Mouse (Mus musculus) CD4-positive helper T cell, adult 2 months (primary cell): ENCODE results near the gene Dlgap3.

Experiments used
- DNase-seq: peaks from one replicate; pipeline ENCODE4 v3.0.0-alpha.2; 2012; ENCODE audit warnings: low read depth, missing footprints, low spot score

Dlgap3 gene

DNA sequence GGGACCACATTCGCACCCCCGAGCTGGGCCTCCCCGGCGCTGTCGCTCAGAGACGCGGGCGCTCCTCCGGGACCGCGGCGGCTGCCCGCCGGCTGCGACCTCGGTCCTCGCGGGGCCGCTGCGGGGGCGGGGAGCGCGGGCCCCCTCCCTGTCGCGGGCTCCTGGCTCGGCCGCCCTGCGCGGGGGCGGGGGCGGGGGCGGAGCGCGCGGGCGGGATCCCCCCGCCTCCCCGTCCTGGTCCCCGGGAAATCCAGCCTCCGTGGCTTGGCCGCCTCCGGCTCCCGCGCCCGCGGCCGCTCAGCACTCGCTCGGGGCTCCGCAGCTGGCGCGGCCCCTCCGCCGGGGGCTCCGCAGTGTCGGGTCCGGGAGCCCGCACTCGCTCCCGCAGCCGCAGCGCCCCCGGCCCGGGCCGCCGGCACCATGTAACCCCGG is at the start of gene Dlgap3:
TSS of gene Dlgap3 (plus strand) at position 291 of the 432 bp plus-strand sequence.
- peak; percentile 26 for DNase-seq

GRCm38 (mm10) chr4:127123391-127123790 is 45.6 kb upstream of the Dlgap3 start, which contains the start of gene Tmem35b:
Tmem35b (plus strand) TSS chr4:127123691.
- DNase-seq: no peak

- DNase-seq: no peak
Observed at GRCm38 (mm10) chr4:127124331-127124730, 44.7 kb upstream of the Dlgap3 start.

DNA sequence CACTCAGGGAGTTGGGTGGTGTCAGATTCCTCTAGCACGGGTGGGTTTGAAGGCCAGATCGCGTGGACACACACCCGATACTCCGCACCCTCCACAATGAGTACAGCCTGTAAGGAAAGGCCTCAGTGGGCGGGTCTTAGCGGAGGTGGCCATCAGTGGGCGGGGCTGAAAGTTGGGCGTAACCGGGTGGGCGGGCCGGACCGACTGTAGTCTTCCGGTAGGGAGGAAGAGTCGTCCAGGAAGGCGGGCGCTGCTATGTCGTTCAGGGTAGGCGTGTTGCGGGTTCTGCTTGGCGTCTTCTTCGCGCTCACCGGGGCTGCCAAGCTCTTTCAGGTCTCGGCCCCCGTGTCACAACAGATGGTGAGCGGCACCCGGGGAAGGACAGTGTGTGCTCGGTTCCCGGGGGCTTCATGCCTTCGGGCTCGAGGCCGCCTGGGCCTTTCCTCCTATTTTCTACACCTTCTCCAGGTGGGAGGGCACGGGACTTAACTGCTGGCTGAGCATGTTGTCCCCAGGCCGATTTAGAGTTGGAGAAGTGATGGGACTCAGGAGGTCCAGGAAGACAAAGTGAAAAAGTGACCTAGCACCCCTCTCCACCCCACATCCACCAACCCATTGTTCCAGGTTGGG is 43.1 kb upstream of the Dlgap3 start:
- peak; percentile 92 for DNase-seq

DNA sequence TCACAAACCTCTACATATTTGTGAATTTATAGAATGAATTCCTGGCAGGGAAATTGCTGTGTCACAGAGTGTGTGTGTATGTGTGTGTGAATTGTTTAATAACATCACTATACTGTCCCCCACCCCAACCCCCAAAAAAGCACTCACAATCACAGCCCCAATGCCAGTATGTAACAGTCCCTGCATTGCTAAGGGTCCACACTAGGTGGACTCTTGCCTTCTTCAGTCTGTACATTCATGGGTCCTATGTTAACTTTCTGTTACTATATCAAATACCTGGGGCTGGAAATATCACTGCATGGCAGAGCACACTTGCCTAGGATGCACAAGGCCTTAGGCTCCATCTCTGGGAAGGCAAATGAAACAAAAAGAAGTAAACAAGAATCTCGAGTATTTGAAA is 34.3 kb upstream of the Dlgap3 start:
- no peak for DNase-seq

- DNase-seq: no peak
Observed at GRCm38 (mm10) chr4:127137591-127137990, 31.4 kb upstream of the Dlgap3 start.

DNA sequence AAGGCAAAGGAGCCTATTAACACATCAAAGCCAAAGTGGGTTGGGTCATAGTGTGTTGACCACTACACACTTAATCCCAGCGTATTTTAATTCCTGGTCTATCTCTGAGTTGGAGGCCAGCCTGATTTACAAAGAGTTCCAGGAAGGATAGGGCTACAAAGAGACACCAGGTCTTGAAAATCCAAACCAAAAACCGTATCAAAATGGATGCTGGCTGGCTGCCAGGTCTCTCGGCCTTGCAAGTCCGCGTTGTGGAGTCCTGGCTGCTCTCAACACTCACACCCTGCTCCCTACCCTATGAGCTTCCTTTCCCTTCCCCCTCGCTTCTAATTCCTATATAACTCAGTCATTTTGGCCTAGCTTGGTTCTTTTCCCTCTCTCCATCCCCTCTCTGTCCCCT is 30.5 kb upstream of the Dlgap3 start:
- no peak for DNase-seq

- no peak for DNase-seq
Observed at GRCm38 (mm10) chr4:127150031-127150430, 19.0 kb upstream of the Dlgap3 start.

DNA sequence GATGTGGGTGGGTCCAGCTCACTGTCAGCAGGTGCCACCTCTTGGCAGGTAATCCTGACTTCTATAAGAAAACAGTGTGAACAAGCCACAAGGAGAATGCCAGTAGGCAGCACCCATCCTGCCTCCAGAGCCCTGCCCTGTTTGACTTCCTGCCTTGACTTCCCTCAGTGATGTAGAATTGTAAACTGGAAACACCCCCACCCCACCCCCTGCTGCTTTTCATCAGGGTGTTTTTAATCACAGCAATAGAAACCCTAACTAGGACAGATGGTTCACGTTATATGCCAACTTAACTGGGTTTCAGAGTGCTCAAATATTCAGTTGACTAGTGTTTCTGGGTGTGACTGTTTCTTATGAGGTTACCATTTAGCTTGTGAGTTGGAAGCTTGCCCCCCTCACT is 15.7 kb upstream of the Dlgap3 start:
- no peak for DNase-seq

DNA sequence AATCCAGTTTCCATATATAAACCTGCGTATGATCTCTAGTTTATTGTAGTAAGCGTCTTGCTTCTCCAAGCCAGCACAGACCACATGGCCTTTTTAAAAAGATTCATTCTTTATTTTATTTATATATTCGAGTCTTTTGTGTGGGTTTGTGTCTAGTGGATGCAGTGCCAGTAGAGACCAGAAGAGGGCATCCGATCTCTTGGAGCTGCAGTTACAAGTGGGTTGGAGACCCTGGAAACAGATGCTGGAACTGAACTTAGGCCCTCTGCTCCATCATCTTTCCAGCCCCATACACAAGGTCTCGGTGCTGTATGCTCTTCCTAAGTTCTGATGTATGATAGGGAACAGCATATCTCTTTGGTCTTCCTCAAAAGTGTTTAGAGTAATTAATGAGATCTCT is 13.2 kb upstream of the Dlgap3 start:
- DNase-seq: no peak

- DNase-seq: no peak
Observed at GRCm38 (mm10) chr4:127157746-127158145, 11.3 kb upstream of the Dlgap3 start.

DNA sequence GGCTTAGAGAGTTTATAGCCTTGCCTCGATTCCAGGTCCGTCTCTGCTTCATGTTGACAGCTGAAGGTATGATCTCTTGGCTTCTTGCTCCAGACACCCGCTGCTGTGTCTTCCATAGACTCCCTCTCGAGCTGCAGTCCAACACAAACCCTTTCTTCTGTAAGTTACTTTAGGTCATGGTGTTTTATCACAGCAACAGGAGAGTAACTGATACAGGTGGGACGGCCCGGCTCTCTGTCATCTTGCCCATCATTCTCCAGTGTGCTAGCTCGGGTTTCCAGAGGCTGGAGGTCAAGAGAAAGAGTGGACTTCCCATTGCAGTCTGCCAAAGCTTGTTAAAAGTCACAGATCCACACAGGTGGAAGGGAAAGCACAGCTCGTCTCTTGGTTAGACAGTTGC is 5.1 kb upstream of the Dlgap3 start:
- DNase-seq: no peak

DNA sequence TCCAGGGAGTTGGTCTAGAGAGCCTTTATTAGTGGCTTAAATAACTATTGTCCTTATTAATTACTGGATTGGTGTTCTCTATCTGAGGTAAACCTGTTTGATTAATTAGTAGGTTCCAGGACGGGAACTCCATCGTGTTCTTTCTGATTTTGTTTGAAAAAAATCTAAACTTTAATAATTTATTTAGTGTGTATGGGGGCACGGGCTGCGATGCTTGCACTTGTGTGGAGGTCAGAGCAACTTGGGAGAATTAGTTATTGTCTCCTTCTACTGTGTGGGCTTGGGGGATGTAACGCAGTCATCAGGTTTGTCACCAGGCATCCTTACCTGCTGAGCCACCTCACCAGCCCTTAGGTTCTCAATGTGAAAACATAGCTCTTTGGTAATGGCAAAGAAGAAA is 1.9 kb upstream of the Dlgap3 start:
- no peak for DNase-seq

DNA sequence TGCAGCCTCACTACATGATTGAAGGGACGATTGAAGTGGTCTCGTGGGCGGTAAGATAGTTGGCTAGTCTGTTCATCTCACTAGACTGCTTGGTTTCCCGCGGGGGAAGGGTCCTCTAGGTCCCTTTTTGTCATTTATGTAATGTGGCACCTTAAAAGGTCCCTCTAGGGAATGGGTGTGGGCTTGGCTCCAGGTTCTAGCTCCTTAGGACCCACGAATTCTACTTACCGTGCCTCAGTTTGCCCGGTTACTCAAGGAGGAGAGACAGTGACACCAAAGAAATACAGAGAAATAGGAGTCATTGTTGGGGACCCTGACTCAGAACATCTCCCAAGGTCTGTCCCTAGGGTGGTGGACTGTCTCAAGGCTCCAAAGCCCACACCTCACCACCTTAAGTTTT is 1.3 kb upstream of the Dlgap3 start:
- DNase-seq: no peak

- DNase-seq: peak; percentile 27
Observed at GRCm38 (mm10) chr4:127168211-127168913, 642 bp upstream of the Dlgap3 start.

DNA sequence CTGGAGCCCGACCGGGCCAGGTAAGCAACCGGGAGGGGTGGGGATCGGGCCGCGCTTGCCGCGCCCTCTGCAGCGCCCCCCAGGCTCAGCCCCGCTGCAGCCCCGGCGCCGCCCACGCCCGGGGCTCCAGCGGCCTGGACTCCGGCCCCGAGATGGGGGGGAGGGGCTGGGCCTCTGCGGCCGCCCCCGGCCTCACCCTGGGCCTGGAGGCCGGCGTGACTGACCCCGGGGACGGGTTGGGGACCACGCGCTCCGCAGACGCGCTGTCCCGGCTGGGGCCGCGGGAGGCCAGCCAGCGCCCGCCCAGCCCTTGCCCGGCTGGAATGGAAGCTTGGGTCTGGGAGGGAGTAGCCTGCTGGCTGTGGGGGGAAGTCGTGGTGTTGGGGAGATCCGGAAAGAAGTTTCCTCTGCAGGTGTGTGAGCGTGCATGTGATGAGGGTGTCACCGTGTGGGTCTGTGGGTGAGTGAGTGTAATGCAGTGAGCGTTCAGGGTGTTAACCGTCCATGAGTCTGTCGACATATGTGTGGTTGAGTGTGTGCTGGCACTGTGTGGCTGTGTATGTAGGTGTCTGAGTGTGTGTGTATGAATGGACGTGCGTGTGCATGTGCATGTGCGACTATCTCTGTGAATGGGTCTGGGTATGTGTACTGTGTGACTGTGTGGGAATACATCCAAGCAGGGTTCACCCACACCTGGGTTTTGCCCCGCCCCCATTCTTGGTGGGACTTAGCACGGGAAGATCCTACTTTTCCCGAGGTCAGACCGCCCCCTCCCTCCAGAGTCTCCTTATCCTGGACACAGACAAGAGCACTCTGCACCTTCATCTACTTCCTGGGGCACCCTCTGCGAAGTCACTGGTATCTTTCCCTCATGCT is 580 bp downstream of the Dlgap3 start:
- peak; percentile 19 for DNase-seq

- DNase-seq: no peak
Observed at GRCm38 (mm10) chr4:127170866-127171265, 1.9 kb downstream of the Dlgap3 start.

DNA sequence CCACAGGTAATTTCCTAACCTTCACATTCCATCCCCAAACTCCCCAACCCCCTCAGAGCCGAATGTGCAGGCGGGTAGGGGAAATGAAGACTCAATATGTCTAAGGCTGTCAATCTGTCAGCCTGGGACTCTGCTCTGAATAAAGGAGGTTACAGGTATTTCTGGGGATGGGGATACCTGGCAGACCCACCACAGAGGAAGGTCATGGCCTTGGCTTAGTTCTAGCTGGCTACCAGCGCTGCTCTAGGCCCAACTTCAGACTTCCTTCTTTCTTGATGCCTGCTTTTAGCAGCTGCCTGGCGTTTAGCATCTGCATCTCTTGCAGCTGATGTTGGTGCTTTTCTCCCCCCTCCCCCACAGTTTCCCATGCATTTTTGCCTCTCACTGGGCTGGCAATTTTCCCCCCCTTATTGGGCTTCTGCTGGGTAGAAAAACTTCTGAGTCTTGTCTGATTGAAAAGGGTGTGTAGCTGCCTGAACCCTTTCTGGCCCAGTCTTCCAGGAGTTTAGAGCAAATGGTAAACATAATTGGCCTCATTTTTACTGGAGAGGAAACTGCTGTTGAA is 2.4 kb downstream of the Dlgap3 start:
- DNase-seq: no peak

DNA sequence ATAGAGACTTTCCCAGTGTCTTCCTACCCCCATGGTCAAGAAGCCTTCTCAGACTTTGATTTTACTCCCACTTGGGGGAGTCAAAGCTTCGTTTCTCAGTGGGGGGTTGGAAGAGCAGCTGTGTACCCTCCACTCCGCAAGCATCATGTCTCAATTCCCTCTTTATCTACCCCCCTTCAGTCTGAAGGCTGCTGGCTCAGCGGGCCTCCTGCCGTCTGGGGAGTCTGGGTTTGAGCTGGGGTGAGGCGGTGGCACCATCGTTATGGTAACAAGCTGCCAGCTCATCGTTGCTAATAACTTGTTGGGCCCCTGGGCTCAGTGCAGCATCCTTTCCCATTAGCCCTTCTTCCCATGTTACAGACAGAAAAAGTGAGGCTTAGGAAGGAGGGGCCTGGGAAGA is 3.1 kb downstream of the Dlgap3 start:
- DNase-seq: no peak

DNA sequence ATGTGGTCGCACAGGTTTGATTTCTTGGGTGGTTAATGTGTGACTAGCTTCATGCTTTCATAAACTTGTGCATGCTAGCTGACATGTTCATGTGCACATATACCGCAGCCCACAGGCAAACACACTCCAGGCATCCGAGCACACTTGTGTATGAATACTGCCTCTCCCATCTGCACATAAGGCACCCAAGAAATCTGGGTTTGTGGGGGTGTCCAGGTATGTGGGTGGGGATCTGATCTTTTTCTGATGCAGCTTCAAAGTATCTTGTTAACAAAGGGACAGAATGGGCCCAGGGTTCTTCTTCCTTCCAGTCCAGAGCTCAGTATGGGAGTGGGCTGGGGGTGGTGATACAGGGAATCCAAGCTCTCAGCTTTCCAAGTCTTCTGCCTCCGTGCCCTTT is 3.6 kb downstream of the Dlgap3 start:
- no peak for DNase-seq

- peak; percentile 37 for DNase-seq
Observed at GRCm38 (mm10) chr4:127173461-127173860, 4.5 kb downstream of the Dlgap3 start.
